Mouse (Mus musculus) megakaryocyte-erythroid progenitor cell, adult 5 weeks (primary cell): ENCODE data around the gene Pkig. TPM values are rescaled to one million over a fixed set of nuclear protein-coding genes. Genes with fewer than 3 reads are reported as not detected.

Experiments
- polyA plus RNA-seq: library from polyadenylated mRNA; stranded (reverse); fragments of >175 nt; gene quantifications from 2 replicates; pipeline ENCODE4 v1.2.3, GENCODE M21; 2012

Gene Pkig
- polyA plus RNA-seq: 294 and 339 TPM in 2 replicates

GRCm38 (mm10) chr2:163657975-163658886, at the start of gene Pkig:
Pkig (plus strand) TSS chr2:163658386.

GRCm38 (mm10) chr2:163644575-163645385, 13.4 kb upstream of the Pkig start, which contains the start of gene Serinc3:
Serinc3 (minus strand) TSS chr2:163645131.

DNA sequence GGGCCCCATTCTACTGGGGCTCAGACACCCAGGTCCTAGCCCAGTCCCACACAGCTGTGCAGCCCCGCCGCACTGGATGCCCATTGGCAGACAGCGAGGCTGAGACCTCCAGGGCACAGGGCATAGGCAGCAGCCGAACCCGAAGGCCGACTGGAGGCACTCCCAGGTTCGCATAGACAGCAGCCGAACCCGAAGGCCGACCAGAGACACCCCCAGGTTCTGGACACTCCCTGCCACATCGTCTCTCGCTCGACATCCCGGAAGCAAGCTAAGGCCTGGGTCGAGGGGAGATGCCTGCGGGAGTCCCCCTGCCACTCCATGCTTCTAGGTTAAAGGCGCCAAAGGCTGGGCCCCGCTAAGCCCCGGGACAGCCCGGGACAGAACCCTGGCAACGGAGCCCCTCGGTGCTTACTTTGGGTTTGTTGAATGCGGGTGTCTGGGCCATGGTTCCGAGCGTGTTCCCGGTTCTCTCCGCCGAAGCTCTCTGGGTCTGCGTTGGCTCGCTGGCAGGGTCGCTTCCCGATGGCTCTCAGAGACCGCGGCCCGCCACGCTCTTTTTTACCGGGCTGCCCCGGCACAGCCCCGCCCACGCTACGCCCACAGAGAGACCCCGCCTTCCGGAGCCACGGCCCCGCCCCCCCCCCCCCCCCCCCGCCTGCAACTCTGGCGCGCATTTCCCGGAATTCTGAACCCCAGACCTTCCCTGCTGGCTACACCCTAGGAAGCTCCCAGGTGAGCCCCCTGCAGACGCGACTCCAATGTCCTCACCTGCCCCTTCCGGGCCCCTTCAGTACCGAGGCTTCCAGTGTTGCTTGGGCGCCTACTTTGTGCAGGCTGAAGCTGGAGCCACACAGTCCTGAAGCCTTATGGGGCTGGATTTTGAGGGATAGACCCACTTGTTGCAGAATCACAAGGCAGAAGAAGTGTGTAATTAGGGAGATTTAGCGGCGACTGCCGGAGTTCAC, 91.7 kb downstream of the Pkig start, which contains the start of gene Ada:
Gene Ada (minus strand): TSS at position 593 of the 965 bp plus-strand sequence.

Other genes with a start within 250 kb of the Pkig start
- gene Oser1, start 233.7 kb upstream of the Pkig start, polyA plus RNA-seq: 22.1 and 30.3 TPM in 2 replicates
- gene Gdap1l1, start 219.9 kb upstream of the Pkig start, polyA plus RNA-seq: 0.11 TPM in 1 of 2 replicates, not detected in the other
- gene Fitm2, start 185.8 kb upstream of the Pkig start, polyA plus RNA-seq: 1.7 and 1.9 TPM in 2 replicates
- not detected in 2 replicates for gene R3hdml, start 166.1 kb upstream of the Pkig start, polyA plus RNA-seq
- gene Hnf4a, start 151.6 kb upstream of the Pkig start, polyA plus RNA-seq: 0.65 and 1.2 TPM in 2 replicates
- 12.6 and 16.3 TPM in 2 replicates for gene Ttpal, start 56.1 kb upstream of the Pkig start, polyA plus RNA-seq
- 118 and 119 TPM in 2 replicates for gene Serinc3, start 13.3 kb upstream of the Pkig start, polyA plus RNA-seq
- 35.9 and 36.2 TPM in 2 replicates for gene Ada, start 91.9 kb downstream of the Pkig start, polyA plus RNA-seq
- gene Ccn5, start 162.5 kb downstream of the Pkig start, polyA plus RNA-seq: 0.06 TPM in 1 of 2 replicates, not detected in the other
- not detected in 2 replicates for gene Kcnk15, start 195.3 kb downstream of the Pkig start, polyA plus RNA-seq